Mouse (Mus musculus) c-Kit-positive CD71-positive TER-119-negative erythroid progenitor cells, embryonic 14.5 days (primary cell): ENCODE measurements around the gene Larp4b.

ENCODE experiments used
- DNase-seq: peaks from one replicate; pipeline ENCODE4 v3.0.0-alpha.2; 2013; ENCODE audit warnings: low read depth

Gene Larp4b

DNA sequence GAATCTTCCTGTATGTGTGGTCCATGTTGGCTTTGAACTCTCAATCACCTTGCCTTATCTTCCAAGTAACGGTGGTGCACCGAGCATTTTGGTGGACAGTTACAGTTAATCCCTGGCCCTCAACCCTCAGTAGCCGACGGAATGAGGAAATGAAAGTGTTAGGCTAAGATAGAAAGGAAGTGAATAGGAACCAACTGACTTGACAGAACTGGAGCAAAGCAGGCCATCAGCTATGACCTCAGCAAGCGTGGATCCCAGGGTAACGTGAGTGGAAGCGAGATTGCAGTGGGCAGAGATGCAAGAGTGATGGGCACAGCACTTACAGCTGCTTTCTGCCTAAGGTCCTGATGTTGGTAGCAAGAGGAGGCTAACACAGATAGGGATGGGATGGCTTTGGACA, 31.5 kb downstream of the Larp4b start:
- no peak for DNase-seq

DNA sequence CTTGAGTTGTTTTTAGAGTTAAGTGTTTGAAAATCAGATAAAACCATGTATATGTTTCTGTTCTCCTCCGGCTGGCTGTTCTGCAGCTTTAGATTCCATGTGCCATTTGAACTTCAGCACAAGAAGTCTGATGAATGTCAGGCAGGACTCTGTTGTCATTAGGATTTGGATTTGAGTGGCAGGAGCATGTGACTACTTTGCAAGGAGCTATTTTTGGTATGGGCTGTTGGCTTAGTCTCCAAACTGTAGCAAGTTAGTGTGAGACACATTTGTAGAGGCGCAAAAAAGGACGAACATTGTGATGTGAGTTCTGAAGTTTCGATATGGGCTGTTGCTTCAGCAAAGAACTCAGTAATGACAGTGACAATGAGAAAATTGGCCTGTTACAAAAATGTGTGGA, 34.0 kb downstream of the Larp4b start:
- DNase-seq: no peak

DNA sequence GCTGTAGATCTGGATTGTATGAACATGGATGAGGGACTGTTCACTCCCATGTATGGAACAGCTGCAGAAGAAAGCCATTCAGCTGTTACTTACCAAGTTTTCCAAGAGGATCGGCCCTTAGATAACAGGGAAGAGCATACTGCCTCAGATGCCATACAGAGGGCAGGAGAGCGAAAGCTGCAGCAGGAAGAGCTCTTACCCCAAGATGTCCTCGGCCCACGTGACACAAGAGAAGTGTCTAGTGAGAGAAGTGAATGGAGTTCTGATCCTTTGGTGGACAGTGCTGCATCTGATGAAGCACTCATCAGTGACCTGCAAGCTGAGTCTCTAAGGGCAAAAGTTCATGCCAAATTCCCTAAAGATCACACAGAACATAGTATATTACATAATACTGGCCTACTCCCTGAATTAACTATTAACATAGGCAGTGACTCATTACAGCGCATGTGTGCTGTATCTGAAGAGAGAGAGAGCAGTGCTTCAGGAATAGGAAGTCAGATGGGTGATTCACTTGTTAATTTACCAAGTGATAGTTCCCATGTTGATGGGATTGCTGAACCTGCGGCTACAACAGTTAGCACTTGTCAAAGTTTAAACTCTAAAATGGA, 35.1 kb downstream of the Larp4b start:
- no peak for DNase-seq

DNA sequence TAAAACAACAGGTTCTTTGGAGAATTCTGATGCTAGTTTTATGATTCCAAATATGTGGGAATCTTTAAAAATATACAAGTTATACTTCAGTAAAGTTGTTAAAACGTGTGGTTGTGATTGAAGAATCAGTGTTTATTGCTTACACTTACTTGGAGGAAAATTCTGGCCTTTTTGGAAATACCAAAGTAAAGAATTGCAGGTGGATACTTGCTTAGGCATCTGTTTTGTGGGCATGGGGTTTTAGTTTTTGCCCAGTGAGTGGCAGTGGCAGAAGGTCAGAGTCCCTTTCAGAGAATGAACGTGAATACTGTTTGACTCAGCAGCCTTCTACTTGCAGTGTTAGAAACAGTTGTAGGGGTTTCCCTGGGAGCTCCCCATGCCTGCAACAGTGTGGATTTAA, 40.7 kb downstream of the Larp4b start:
- DNase-seq: no peak

DNA sequence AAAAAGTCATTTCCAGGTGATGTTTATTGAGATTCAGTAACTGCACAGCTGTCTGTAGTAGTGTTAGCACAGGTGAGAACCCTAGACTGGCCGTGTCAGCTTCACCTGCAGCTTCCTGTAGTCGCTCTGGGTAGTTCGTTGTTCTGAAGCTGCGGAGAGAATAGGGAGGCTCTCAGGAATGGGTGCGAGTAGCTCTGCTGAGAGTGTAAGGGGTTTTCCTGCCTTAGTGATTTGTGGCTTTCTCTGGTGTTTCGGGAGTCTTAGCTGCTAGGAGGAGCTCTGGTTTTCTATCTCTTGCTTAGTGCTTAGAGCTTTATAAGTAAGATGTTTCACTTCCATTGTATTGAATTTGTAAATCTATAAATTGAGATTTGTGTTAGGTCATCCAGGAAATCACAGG, 42.4 kb downstream of the Larp4b start:
- no peak for DNase-seq

DNA sequence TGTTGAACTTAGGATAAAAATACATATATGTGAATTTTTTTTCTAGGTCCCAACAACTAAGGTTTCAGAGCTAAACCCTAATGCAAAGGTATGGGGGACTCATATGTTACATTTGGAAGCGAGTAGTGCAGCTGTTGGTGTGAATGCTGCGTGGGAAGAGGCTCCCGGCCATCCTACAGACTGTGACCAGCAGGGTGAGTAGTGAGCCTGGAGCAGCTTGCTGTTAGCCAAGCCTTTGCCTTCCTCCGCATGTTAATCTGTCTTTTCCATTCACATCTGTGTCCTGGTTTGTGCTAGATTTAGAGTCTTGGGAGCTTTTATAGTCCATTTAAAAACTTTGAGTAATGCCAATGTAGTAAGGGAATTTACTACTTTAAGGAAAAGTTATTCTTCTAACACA, 43.1 kb downstream of the Larp4b start:
- no peak for DNase-seq

DNA sequence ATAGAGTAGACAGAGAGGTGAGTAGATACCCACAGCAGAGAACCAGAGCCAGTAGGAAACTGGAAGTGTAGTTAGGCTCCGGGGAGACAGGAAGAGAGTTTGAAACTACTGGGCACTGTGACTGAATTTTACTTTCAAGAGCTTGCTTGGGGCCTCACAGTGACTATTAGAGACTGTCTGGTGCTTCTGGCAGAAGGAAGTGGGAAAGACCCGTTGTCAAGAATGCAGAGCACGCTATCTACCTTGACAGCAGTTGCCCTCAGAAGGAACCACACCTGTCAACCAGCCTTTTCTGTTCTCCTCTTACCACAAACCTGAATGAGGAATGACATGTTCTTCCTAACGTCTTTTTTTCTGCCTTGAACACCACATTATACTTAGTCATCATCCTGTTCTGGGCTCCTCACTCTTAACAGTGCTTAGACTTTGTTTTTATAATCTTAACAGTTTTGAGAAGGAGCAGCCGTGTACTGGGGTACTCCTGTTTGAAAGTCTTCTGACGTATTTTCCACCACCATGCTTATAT, 45.8 kb downstream of the Larp4b start:
- DNase-seq: no peak

DNA sequence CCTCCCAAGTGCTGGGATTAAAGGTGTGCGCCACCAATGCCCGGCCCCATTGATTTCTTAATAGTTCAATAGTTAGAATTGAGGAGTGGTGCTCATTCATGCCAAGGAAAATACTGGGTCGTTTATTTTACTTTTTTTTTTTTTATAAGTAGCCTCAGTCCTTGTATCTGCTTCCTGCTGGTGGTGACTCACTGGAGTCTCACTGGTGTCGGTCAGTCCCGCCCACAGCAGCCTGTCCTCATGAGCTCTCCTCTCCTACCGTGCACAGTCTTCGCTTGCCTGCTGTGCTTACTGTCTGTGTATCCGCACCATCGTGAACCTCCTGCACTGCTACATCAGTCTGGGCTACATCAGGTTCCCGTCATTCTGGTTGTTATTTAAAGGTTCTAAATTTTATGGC, 46.5 kb downstream of the Larp4b start:
- DNase-seq: no peak

DNA sequence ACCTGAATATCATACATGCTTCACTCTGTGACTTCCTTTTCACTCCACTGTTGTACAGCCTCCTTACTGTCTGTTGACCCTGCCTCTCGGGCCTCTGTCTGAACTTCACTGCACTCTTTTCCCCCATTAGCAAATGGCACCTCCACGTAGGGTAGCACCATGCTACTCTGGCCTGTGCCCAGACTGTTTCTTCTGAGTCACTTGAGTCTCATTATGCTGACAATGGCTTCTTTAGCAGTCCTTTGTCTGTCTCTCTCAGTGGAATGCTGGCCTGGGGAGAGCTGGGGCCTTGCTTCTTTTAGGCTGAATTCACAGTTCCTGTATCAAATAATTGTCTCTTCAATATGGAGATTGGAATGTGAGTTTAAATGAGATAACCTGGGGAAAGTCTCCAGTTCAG, 48.7 kb downstream of the Larp4b start:
- DNase-seq: no peak

DNA sequence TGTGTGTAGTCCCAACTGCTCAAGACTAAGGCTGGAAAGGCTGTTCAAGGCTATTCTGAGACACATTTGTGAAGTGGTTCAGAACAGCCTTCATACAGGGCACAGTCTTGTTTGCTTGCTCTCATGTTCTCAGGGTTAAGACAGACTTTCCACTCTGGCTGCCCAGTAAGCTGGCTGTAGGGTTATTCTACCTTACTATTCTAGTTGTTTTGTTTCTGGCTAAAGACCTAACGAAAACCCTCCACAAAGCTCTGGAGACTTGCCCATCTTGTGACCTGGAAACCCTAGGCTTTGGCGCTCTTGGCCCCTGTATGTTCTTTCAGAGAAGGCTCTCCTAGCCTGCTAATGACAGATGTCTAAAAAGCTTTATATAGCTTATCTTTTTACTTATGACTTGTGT, 55.1 kb downstream of the Larp4b start:
- no peak for DNase-seq

DNA sequence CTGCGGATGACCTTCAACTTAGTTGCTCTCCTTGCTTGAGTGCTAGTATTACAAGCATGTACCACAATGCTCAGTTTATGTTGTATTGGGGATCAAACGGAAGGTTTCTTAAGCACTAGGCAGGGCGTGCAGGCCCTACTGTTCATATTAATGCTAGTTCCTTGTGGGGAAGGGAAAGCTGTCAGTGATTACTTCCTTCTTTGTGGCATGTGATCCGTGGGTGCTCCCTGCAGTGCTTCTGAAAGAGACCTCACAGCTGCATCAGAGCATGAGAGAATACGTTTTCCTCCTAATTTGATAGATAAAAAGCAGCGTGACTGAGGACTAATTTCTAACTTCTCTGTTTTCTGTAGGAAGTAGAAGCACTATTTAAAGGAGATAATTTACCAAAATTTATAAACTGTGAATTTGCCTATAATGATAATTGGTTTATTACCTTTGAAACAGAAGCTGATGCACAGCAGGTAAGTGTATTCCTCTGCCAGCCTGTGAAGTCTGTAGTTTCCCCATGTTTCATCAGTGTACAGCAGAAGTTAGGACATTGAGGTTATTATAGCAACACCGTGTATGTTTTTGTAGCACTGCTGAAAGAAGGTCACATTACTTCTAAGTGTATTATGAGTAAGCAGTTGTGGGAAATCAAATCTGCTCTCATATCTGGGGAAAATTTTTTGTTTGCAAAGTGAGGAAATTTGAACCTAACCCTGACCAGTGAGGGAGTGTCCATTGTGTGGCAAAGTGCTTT, 56.0 kb downstream of the Larp4b start:
- DNase-seq: no peak

DNA sequence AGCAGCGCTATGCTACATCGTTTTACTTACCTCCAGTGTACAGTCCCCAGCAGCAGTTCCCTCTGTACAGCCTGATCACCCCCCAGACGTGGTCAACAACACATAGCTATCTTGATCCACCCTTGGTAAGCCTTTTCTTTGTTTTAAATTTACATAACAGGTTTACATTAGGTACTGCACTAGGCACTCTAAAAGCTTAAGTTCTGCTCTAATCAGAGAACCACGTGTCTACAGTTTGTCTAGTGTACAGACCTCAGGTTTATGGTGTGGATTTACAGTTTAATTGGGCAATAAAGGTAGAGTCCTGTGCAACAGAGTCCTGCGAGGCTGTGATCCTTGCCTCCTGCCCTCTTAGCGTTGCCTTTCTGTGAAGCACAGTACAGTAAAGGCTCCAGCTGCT, 57.4 kb downstream of the Larp4b start:
- no peak for DNase-seq

DNA sequence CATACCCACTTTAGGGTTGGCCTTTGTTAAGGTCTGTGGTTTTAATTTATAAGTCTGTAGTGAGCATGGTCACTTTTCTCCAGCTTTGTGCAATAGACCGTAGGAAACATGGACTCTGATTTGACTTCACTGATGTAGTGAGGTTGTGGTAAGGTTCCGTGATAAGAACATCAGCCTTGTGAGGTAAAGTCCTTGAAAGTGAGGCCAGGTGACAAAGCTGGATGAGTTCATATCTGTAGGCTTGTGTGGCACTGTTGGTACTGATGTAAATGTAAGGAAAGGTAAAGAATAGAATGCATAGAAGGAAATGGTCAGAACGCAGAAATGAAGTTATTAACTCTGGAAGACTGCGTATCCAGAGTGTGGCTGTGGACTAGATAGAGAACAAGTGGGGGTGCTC, 57.9 kb downstream of the Larp4b start:
- no peak for DNase-seq

DNA sequence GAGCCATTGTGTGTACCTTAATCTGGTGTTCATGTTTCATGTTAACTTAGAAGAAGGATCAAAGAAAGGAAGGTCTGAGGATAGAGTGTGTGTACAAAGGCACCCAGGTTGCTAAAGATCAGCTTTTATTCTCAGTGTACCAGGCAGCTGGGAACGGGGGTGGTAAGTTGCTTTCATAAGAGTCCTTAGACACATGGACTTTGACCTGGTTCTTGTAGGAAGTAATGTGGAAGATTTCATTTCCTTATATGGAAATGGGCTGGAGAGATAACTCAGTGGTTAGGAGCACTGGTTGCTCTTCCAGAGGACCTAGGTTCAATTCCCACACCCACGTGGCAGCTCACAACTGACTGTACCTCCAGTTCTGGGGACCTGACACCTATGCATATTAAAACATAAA, 58.6 kb downstream of the Larp4b start:
- no peak for DNase-seq

DNA sequence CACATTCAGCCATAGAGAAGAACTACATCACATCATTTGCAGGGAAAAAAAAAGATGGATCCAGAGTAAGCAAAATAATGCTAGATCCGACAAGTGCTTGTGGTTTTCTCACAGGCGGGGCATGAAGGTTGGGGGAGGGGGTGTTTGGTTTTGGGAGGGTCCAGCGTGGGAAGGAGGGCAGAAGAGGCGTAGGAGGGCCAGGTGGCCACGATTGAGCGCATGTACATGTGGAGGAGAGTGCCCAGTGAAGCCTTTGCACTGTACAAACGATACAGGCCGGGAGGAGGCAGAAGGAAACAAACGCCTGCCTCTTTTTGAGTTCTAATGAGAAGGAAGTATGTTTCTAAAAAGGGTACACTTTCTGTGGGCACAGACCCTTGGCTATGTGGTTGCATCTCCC, 60.1 kb downstream of the Larp4b start:
- no peak for DNase-seq

DNA sequence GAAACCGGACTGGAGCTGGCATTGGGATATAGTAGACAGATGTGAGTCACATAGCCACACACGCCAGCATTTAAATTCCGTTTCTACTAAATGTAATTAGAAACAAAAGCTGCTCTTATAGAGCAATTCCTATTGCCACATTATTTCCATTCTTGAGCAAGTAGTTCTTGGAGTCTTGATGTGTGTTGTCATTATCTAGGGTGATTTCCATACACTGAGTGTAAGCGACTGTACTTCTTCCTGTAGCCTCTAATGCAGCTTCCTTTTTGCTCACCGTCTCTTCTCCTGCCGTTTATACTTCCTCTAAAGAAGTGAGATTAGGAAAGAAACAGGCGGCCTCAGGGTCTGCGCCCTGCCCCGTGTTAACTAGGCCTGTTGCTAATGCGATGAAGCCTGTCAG, 65.6 kb downstream of the Larp4b start:
- no peak for DNase-seq

DNA sequence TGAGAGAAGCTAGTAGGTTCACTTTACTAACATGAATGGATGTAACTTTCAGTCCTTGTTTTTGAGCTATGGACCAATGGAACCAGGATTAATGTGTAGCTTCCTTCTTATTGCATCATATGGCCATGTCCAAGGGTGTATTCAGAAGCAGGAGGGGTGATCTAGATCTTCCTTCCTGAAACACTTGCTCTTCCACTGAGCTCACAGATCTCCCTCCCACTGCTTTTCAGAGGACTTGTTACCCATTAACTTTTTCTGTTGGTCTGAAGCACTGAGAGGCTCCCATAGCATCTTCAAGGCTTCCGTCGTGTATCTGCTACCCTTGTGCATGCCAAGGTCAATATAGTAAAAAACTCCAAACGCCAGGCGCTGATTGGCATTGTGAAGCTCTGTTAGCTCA, 69.2 kb downstream of the Larp4b start:
- DNase-seq: no peak

DNA sequence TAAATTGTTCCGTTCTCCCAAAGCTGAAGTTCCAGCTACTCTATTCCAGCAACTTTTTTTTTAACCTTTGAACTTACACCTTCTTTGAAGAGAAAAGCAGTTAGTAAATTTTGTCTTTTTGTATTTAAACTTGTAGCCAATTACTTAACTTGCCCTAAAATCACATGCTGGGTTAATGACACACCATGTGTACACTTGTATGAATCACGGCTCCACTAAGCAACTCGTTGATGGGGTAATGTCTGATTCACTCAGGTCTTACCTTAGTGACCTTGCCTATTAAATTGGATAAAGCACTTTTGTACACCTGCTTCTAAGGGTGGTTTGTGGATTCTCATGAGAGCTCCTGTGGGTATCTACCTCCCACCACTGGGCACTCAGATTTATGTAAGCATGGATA, 74.2 kb downstream of the Larp4b start:
- no peak for DNase-seq

DNA sequence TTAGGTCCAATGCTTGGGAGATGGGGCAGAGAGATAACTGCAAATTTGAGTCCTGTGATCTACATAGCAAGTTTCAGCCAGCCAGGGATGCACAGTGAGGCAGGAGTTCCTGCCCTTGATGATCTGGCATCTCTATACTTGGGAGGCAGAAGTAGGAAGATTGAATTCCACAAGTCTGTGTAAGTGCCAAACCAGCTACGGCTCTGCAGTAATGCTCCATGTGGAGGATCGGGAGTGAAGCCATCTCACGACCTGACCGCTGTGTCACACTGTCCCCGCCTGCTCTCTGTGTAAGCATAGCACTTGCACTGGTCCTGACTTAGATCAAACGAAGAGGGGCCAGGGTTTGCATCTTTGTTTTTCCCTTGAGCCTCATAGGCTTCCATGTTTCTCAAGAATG, 75.9 kb downstream of the Larp4b start:
- no peak for DNase-seq

DNA sequence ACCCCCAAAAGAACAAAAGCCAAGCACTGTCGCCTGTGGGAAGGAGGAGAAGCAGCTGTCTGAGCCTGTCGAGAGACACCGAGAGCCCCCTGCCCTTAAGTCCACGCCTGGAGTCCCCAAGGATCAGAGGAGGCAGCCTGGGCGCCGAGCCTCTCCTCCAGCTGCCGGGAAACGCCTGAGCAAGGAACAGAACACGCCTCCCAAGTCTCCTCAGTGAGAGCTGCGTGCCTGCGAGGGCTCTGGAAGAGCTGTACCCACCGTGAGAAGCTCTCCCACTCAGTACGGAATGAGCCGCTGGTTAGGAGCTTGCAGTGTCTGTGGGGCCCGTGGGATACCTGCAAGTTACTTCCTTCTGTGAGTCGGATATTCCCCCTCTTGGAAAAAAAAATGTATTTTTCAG, 77.0 kb downstream of the Larp4b start:
- no peak for DNase-seq

DNA sequence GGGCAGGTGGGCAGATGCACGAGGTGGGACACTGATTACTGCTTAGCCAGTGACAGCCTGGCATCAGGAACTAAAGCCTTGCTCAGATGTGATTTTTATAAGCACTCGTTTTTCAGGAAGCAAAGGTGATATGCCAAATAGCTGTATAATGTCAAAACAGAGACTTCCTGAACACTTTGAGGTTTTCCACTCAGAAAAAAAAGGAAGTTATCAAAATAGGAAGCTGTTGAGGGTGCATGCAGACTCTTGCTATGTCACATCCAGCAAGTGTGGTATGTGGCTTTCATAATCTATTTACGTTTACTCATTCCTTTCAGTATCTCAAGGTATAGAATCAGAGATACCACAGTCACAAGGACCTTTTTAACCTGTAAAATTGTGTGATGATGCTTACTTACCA, 79.7 kb downstream of the Larp4b start:
- DNase-seq: no peak

DNA sequence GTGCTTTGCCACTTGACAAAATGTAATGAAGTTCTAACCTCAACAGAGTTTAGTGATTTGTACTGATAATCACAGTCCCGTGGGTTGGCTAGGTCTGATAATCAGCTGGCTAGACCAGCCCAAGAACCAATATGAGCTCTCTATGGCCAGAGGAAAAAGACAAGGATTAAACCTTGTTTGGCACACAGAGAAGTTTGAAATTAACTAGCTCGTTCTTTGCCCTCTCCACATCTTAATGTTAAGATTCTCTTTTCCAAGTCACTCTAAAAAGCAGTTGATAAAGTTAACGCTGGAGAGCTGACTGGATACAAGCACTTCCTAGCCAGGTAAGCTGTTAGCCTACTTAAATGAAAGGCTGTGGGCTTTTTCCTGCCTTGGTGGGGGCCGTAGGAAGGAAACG, 81.5 kb downstream of the Larp4b start:
- DNase-seq: no peak

DNA sequence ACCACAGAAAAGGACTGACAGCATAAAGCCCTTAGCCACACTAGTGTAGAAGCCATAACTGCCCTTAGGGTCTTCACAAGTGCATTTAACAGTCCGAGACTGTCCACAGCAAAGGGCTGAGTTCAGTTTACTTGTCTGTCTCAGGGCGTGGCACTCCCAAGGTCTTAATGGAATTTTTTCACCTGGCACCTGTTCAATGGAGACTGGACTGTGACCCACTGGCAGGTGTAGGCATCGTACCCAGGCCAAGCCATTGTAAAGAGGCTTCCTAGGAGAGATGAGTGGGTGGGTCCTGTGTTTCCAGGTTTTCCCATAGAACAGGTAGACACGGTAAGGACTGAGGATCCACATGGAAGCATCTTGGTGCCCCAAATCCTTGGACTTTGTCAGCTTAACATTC, 84.6 kb downstream of the Larp4b start:
- DNase-seq: no peak

DNA sequence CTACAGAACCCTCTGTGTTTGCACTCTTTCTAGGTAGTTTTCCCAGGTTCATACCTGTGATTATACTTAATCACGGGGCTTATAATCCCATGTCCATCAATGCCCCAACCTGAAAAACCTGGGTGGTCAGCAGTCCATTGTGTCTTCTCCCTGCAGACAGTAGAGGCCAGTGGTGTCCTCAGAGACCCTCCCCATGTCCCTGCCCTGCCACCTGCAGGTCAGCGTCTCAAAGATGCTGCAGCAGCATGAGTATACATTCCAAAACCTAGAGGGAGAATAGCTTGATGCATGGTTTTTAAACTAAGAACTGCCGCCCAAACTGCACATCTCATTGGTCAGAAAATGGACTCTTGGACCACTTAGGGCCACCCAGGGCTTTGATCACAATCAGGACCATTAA, 85.0 kb downstream of the Larp4b start:
- no peak for DNase-seq
